Mouse (Mus musculus): Measurements from ENCODE around the gene Ube2k. TPM values are rescaled to one million over a fixed set of nuclear protein-coding genes. Genes with fewer than 3 reads are reported as not detected.

The Ube2k gene
- polyA plus RNA-seq (2015; fragmentation: Nextera tagmentation; extraction: Ambion mirVana) = 200 and 217 TPM in 2 replicates

GRCm38 (mm10) chr5:65536751-65537419 lies at the start of gene Ube2k, which contains the start of gene Smim14:
Gene Ube2k, plus strand, starts transcription at chr5:65537233.
Gene Smim14, minus strand, starts transcription at chr5:65537184.
- Histone ChIP-seq H3K9ac (replicated peaks) (peak within 1 kb of the TSS; percentile 89), H3K27me3 (replicated peaks) (no peaks in the 10 kb centered on the region), H3K27ac (replicated peaks) (peak within 1 kb of the TSS; percentile 98), H3K4me1 (peaks cover 21% of the 10 kb centered on the region), H3K9me3 (replicated peaks) (no peaks in the 10 kb centered on the region), H3K4me2 (peak within 1 kb of the TSS; percentile 65), H3K36me3 (no peaks in the 10 kb centered on the region), H3K4me3 (replicated peaks) (peak within 1 kb of the TSS; percentile 92)
- WGBS = under 1% methylated on average over 62 of the region's 66 CpGs
- ATAC-seq (ENCODE audit: low FRiP score) = peak; percentile 95

- 84% methylated on average over 10 of the region's 10 CpGs for WGBS
- no peak overlapping the region for H3K9ac ChIP-seq (replicated peaks)
- no peak overlapping the region for H3K27ac ChIP-seq (replicated peaks)
- H3K4me3 ChIP-seq (replicated peaks) = no peak overlapping the region
- H3K4me2 ChIP-seq = no peak overlapping the region
- H3K9me3 ChIP-seq (replicated peaks) = no peaks in the 10 kb centered on the region
- H3K4me1 ChIP-seq = peaks cover 32% of the 10 kb centered on the region
- no peak for ATAC-seq (ENCODE audit: low FRiP score)
- H3K27me3 ChIP-seq (replicated peaks) = no peaks in the 10 kb centered on the region
- no peaks in the 10 kb centered on the region for H3K36me3 ChIP-seq
These were observed 49.7 kb upstream of the Ube2k start for GRCm38 (mm10) chr5:65487381-65487780.

- Histone ChIP-seq H3K27me3 (replicated peaks) (no peaks in the 10 kb centered on the region), H3K4me2 (no peak overlapping the region), H3K4me3 (replicated peaks) (no peak overlapping the region), H3K27ac (replicated peaks) (no peak overlapping the region), H3K9me3 (replicated peaks) (no peaks in the 10 kb centered on the region), H3K36me3 (no peaks in the 10 kb centered on the region), H3K9ac (replicated peaks) (no peak overlapping the region), H3K4me1 (peaks cover 38% of the 10 kb centered on the region)
- 86% methylated on average over 7 of the region's 7 CpGs for WGBS
- ATAC-seq (ENCODE audit: low FRiP score) = no peak
These were observed 48.3 kb upstream of the Ube2k start for GRCm38 (mm10) chr5:65488725-65489124.

- Histone ChIP-seq H3K4me1 (peaks cover 38% of the 10 kb centered on the region), H3K9me3 (replicated peaks) (no peaks in the 10 kb centered on the region), H3K27me3 (replicated peaks) (no peaks in the 10 kb centered on the region), H3K4me2 (no peak overlapping the region), H3K9ac (replicated peaks) (no peak overlapping the region), H3K36me3 (no peaks in the 10 kb centered on the region), H3K27ac (replicated peaks) (no peak overlapping the region), H3K4me3 (replicated peaks) (no peak overlapping the region)
- ATAC-seq (ENCODE audit: low FRiP score) = no peak
- WGBS = 87% methylated on average over 4 of the region's 4 CpGs
These were observed 47.2 kb upstream of the Ube2k start for GRCm38 (mm10) chr5:65489830-65490229.

GRCm38 (mm10) chr5:65491767-65492715 lies 45.0 kb upstream of the Ube2k start:
- H3K4me1 ChIP-seq = peaks cover 36% of the 10 kb centered on the region
- peak overlapping the region; percentile 65 for H3K4me2 ChIP-seq

GRCm38 (mm10) chr5:65492716-65493531 lies 44.1 kb upstream of the Ube2k start, which contains the start of gene Gm43552:
Gene Gm43552, minus strand, starts transcription at chr5:65492833.
- H3K27ac ChIP-seq (replicated peaks) = peak within 1 kb of the TSS; percentile 97
- peak within 1 kb of the TSS; percentile 97 for H3K9ac ChIP-seq (replicated peaks)
- H3K4me2 ChIP-seq = peak within 1 kb of the TSS; percentile 65
- WGBS = under 1% methylated on average over 60 of the region's 69 CpGs
- no peaks in the 10 kb centered on the region for H3K9me3 ChIP-seq (replicated peaks)
- H3K36me3 ChIP-seq = no peaks in the 10 kb centered on the region
- peak within 1 kb of the TSS; percentile 87 for H3K4me3 ChIP-seq (replicated peaks)
- peaks cover 36% of the 10 kb centered on the region for H3K4me1 ChIP-seq
- ATAC-seq (ENCODE audit: low FRiP score) = peak; percentile 96
- no peaks in the 10 kb centered on the region for H3K27me3 ChIP-seq (replicated peaks)

More at GRCm38 (mm10) chr5:65491767-65492715, 45.0 kb upstream of the Ube2k start:
- Histone ChIP-seq H3K9ac (replicated peaks) (peak overlapping the region; percentile 97), H3K27me3 (replicated peaks) (no peaks in the 10 kb centered on the region), H3K36me3 (no peaks in the 10 kb centered on the region), H3K9me3 (replicated peaks) (no peaks in the 10 kb centered on the region), H3K4me3 (replicated peaks) (peak overlapping the region; percentile 87), H3K27ac (replicated peaks) (peak overlapping the region; percentile 97)
- under 1% methylated on average over 56 of the region's 57 CpGs for WGBS
- ATAC-seq (ENCODE audit: low FRiP score) = peak; percentile 86

GRCm38 (mm10) chr5:65500231-65500630 lies 36.8 kb upstream of the Ube2k start:
- Histone ChIP-seq H3K4me1 (no peaks in the 10 kb centered on the region), H3K36me3 (no peaks in the 10 kb centered on the region), H3K27ac (replicated peaks) (no peak overlapping the region), H3K9me3 (replicated peaks) (no peaks in the 10 kb centered on the region), H3K9ac (replicated peaks) (no peak overlapping the region), H3K27me3 (replicated peaks) (no peaks in the 10 kb centered on the region), H3K4me2 (no peak overlapping the region), H3K4me3 (replicated peaks) (no peak overlapping the region)
- WGBS = 81% methylated on average over 7 of the region's 7 CpGs
- ATAC-seq (ENCODE audit: low FRiP score) = no peak

- H3K4me2 ChIP-seq = no peak overlapping the region
- ATAC-seq (ENCODE audit: low FRiP score) = no peak
- H3K4me3 ChIP-seq (replicated peaks) = no peak overlapping the region
- H3K36me3 ChIP-seq = no peaks in the 10 kb centered on the region
- 88% methylated on average over 9 of the region's 9 CpGs for WGBS
- no peaks in the 10 kb centered on the region for H3K27me3 ChIP-seq (replicated peaks)
- no peaks in the 10 kb centered on the region for H3K9me3 ChIP-seq (replicated peaks)
- H3K4me1 ChIP-seq = no peaks in the 10 kb centered on the region
- no peak overlapping the region for H3K9ac ChIP-seq (replicated peaks)
- no peak overlapping the region for H3K27ac ChIP-seq (replicated peaks)
These were observed 35.6 kb upstream of the Ube2k start for GRCm38 (mm10) chr5:65501407-65501806.

GRCm38 (mm10) chr5:65505786-65506185 lies 31.2 kb upstream of the Ube2k start:
- no peaks in the 10 kb centered on the region for H3K36me3 ChIP-seq
- H3K4me1 ChIP-seq = no peaks in the 10 kb centered on the region
- H3K27ac ChIP-seq (replicated peaks) = no peak overlapping the region
- H3K4me3 ChIP-seq (replicated peaks) = no peak overlapping the region
- H3K4me2 ChIP-seq = peak overlapping the region; percentile 37
- no peaks in the 10 kb centered on the region for H3K9me3 ChIP-seq (replicated peaks)
- no peak for ATAC-seq (ENCODE audit: low FRiP score)
- H3K9ac ChIP-seq (replicated peaks) = no peak overlapping the region
- WGBS = 13% methylated on average over 8 of the region's 8 CpGs
- H3K27me3 ChIP-seq (replicated peaks) = no peaks in the 10 kb centered on the region

GRCm38 (mm10) chr5:65508395-65508794 lies 28.6 kb upstream of the Ube2k start:
- Histone ChIP-seq H3K27me3 (replicated peaks) (no peaks in the 10 kb centered on the region), H3K4me1 (no peaks in the 10 kb centered on the region), H3K4me2 (no peak overlapping the region), H3K9me3 (replicated peaks) (no peaks in the 10 kb centered on the region), H3K4me3 (replicated peaks) (no peak overlapping the region), H3K36me3 (no peaks in the 10 kb centered on the region), H3K27ac (replicated peaks) (no peak overlapping the region), H3K9ac (replicated peaks) (no peak overlapping the region)
- ATAC-seq (ENCODE audit: low FRiP score) = no peak
- 80% methylated on average over 8 of the region's 8 CpGs for WGBS

- Histone ChIP-seq H3K27ac (replicated peaks) (no peak overlapping the region), H3K36me3 (no peaks in the 10 kb centered on the region), H3K9ac (replicated peaks) (no peak overlapping the region), H3K4me3 (replicated peaks) (no peak overlapping the region), H3K27me3 (replicated peaks) (no peaks in the 10 kb centered on the region), H3K9me3 (replicated peaks) (no peaks in the 10 kb centered on the region), H3K4me2 (no peak overlapping the region), H3K4me1 (no peaks in the 10 kb centered on the region)
- no peak for ATAC-seq (ENCODE audit: low FRiP score)
- WGBS = 73% methylated on average over 3 of the region's 3 CpGs
These were observed 23.5 kb upstream of the Ube2k start for GRCm38 (mm10) chr5:65513506-65513905.
